Mouse (Mus musculus) neural tube, embryonic 12.5 days (tissue): ENCODE data around the gene Ptprg. TPM values are rescaled to one million over a fixed set of nuclear protein-coding genes. Genes with fewer than 3 reads are reported as not detected.

Experiments
- ATAC-seq: fragments of 200-750 bp; cut with Nextera tagmentation; 2 replicates; pipeline ENCODE4 v1.8.0; 2017; ENCODE audit warnings: low read depth, mild to moderate bottlenecking, moderate TSS enrichment, moderate library complexity; ENCODE audit not compliant: low FRiP score
- H3K27ac ChIP-seq: fragments of 300-500 bp; sonication (generic); 2 replicates; pipeline ENCODE4 v1.5.1; 2016
- H3K27me3 ChIP-seq: fragments of 300-500 bp; sonication (generic); replicated peaks from 2 replicates; pipeline ENCODE4 v1.6.1; 2016; ENCODE audit warnings: mild to moderate bottlenecking
- H3K36me3 ChIP-seq: fragments of 300-500 bp; sonication (generic); 2 replicates; pipeline ENCODE4 v1.6.1; 2016; ENCODE audit warnings: mild to moderate bottlenecking
- H3K4me1 ChIP-seq: fragments of 300-500 bp; sonication (generic); 2 replicates; pipeline ENCODE4 v1.6.1; 2016
- H3K4me2 ChIP-seq: fragments of 300-500 bp; sonication (generic); replicated peaks from 2 replicates; pipeline ENCODE4 v1.6.1; 2016; ENCODE audit warnings: mild to moderate bottlenecking
- H3K4me3 ChIP-seq: fragments of 300-500 bp; sonication (generic); 2 replicates; pipeline ENCODE4 v1.5.1; 2016
- H3K9ac ChIP-seq: fragments of 300-500 bp; sonication (generic); 2 replicates; pipeline ENCODE4 v1.6.1; 2016; ENCODE audit warnings: mild to moderate bottlenecking
- H3K9me3 ChIP-seq: fragments of 300-500 bp; sonication (generic); 2 replicates; pipeline ENCODE4 v1.6.1; 2016; ENCODE audit warnings: mild to moderate bottlenecking
- WGBS: fragments of 180-500 bp; shearing (Covaris S2); methylation state at CpG from one replicate; pipeline ENCODE4 v1.1.7; 2016; 5-methylcytosine and 5-hydroxymethylcytosine counted together
- polyA plus RNA-seq: library from polyadenylated mRNA; unstranded; fragments of >200 nt; fragmentation: Nextera tagmentation; extraction: Ambion mirVana; gene quantifications from 2 replicates; pipeline ENCODE4 v1.2.1, GENCODE M21; 2016

Gene Ptprg
- polyA plus RNA-seq, 1 experiment from 2014 or later, result 41.8 TPM

- H3K4me2 ChIP-seq, result no peak overlapping the region
- 87% methylated on average over 5 of the region's 5 CpGs for WGBS
These were observed 41.0 kb downstream of the Ptprg start for GRCm38 (mm10) chr14:11594336-11594735.

GRCm38 (mm10) chr14:11604133-11604865, 51.0 kb downstream of the Ptprg start:
- H3K36me3 ChIP-seq, result no peaks in the 10 kb centered on the region
- WGBS, result 74% methylated on average over 8 of the region's 8 CpGs
- no peak overlapping the region for H3K27ac ChIP-seq
- no peak overlapping the region for H3K4me3 ChIP-seq
- no peaks in the 10 kb centered on the region for H3K27me3 ChIP-seq
- no peaks in the 10 kb centered on the region for H3K4me1 ChIP-seq
- H3K9ac ChIP-seq, result no peak overlapping the region
- no peaks in the 10 kb centered on the region for H3K9me3 ChIP-seq
- H3K4me2 ChIP-seq, result no peak overlapping the region
- no peak for ATAC-seq

More at GRCm38 (mm10) chr14:11594336-11594735, 41.0 kb downstream of the Ptprg start:
- Histone ChIP-seq H3K4me1 (no peaks in the 10 kb centered on the region), H3K9ac (no peak overlapping the region), H3K9me3 (no peaks in the 10 kb centered on the region), H3K27me3 (no peaks in the 10 kb centered on the region), H3K36me3 (no peaks in the 10 kb centered on the region), H3K4me3 (no peak overlapping the region), H3K27ac (no peak overlapping the region)
- no peak for ATAC-seq

- no peak overlapping the region for H3K9ac ChIP-seq
- H3K4me2 ChIP-seq, result no peak overlapping the region
- no peak for ATAC-seq
- H3K27ac ChIP-seq, result no peak overlapping the region
- no peaks in the 10 kb centered on the region for H3K36me3 ChIP-seq
- H3K4me3 ChIP-seq, result no peak overlapping the region
- H3K4me1 ChIP-seq, result no peaks in the 10 kb centered on the region
- H3K9me3 ChIP-seq, result no peaks in the 10 kb centered on the region
- no peaks in the 10 kb centered on the region for H3K27me3 ChIP-seq
- 61% methylated on average over 8 of the region's 8 CpGs for WGBS
These were observed 55.0 kb downstream of the Ptprg start for GRCm38 (mm10) chr14:11608366-11608765.

DNA sequence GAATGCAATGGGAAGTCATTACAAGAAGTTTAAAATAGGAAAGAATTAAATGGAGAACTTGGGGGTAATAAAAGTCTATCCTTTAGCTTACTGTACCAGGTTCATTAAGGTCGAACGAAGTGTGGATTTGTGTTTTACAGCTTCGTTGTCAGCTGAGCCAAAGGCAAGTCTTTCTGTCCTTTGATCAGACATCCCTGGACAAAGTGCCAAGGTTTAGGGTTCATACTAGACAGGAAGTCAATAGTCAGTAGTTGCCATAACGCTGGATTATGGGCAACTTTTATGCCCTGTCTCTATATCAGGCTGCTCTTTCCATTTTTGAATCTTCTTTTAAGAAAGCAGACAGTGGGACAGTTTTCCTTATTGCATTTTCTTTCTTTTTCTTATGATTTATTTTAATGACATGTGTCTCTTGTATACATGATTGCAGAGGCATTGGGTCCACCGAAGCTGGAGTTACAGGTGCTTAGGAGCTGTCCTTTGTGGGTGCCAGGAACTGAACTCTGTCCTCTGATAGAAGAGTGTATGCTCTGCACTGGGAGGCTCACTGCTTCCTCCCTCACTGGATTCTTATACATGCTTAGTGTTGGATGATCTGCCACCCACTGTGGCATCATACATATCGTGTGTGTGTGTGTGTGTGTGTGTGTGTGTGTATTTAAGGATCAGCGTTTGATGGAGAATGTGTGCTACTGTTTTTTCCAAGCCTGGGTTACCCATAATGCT, 56.7 kb downstream of the Ptprg start:
- Histone ChIP-seq H3K4me1 (no peaks in the 10 kb centered on the region), H3K27me3 (no peaks in the 10 kb centered on the region), H3K9me3 (no peaks in the 10 kb centered on the region), H3K9ac (no peak overlapping the region), H3K4me3 (no peak overlapping the region), H3K4me2 (no peak overlapping the region), H3K36me3 (no peaks in the 10 kb centered on the region), H3K27ac (no peak overlapping the region)
- no peak for ATAC-seq
- whole genome bisulfite sequencing, result 88% methylated on average over 7 of the region's 7 CpGs

GRCm38 (mm10) chr14:11612426-11612825, 59.1 kb downstream of the Ptprg start:
- no peak overlapping the region for H3K27ac ChIP-seq
- no peak overlapping the region for H3K4me2 ChIP-seq
- H3K9ac ChIP-seq, result no peak overlapping the region
- WGBS, result 79% methylated on average over 5 of the region's 5 CpGs
- H3K36me3 ChIP-seq, result no peaks in the 10 kb centered on the region
- no peak overlapping the region for H3K4me3 ChIP-seq
- 0 out of 2 replicates have a peak, but pooled peaks cover 3% of the 10 kb centered on the region for H3K4me1 ChIP-seq
- H3K27me3 ChIP-seq, result no peaks in the 10 kb centered on the region
- H3K9me3 ChIP-seq, result no peaks in the 10 kb centered on the region
- ATAC-seq, result no peak

DNA sequence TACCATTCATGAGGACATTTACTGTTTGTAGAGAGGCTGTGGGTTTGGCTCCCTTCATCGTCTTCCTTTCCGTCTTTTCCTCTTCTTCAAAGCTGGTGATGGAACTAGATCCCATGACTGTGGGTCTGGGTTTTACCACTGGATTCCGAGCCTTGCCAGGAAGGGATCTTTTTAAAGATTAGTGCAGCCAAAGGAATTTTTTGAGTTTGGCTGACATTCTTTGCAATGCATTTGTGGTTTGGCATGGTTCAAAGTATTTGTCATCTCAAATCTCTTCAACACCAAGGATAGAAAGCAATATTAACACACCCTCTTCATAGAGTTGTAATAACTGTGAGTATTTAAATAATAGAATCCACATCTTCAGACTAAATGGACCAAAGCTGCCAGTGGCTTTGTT, 59.8 kb downstream of the Ptprg start:
- no peak for ATAC-seq
- no peaks in the 10 kb centered on the region for H3K9me3 ChIP-seq
- no peak overlapping the region for H3K4me2 ChIP-seq
- H3K36me3 ChIP-seq, result no peaks in the 10 kb centered on the region
- 94% methylated on average over 3 of the region's 3 CpGs for WGBS
- H3K27me3 ChIP-seq, result no peaks in the 10 kb centered on the region
- no peak overlapping the region for H3K27ac ChIP-seq
- H3K4me1 ChIP-seq, result peaks cover 8% of the 10 kb centered on the region
- H3K9ac ChIP-seq, result no peak overlapping the region
- H3K4me3 ChIP-seq, result no peak overlapping the region

GRCm38 (mm10) chr14:11615697-11616096, 62.4 kb downstream of the Ptprg start:
- H3K9ac ChIP-seq, result no peak overlapping the region
- H3K4me1 ChIP-seq, result peaks cover 17% of the 10 kb centered on the region
- H3K9me3 ChIP-seq, result no peaks in the 10 kb centered on the region
- no peaks in the 10 kb centered on the region for H3K36me3 ChIP-seq
- WGBS, result 76% methylated on average over 3 of the region's 3 CpGs
- ATAC-seq, result no peak
- no peak overlapping the region for H3K4me2 ChIP-seq
- no peaks in the 10 kb centered on the region for H3K27me3 ChIP-seq
- H3K4me3 ChIP-seq, result no peak overlapping the region
- no peak overlapping the region for H3K27ac ChIP-seq

DNA sequence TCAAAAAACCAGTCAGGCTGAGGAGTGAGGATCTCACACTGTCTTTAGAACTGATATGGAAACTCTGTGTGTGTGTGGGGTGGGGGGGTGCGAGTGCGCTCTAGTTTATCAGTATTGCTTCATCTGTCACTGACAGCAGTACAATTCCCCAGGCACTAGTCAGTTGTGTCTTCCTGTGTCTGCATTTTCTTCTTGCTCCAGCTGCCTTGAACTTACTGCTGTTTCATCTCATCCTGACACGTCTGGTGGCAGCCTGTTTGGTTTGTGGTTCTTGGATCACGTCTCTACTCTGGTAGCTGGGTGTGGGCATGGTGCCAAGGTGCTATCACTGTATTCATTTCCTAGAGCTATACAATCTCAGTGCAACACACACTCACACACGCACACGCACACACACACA, 64.0 kb downstream of the Ptprg start:
- Histone ChIP-seq H3K4me3 (no peak overlapping the region), H3K27ac (no peak overlapping the region), H3K9me3 (no peaks in the 10 kb centered on the region), H3K36me3 (no peaks in the 10 kb centered on the region), H3K9ac (no peak overlapping the region), H3K4me1 (peaks cover 27% of the 10 kb centered on the region), H3K4me2 (no peak overlapping the region), H3K27me3 (no peaks in the 10 kb centered on the region)
- ATAC-seq, result no peak
- WGBS, result 75% methylated on average over 6 of the region's 6 CpGs

DNA sequence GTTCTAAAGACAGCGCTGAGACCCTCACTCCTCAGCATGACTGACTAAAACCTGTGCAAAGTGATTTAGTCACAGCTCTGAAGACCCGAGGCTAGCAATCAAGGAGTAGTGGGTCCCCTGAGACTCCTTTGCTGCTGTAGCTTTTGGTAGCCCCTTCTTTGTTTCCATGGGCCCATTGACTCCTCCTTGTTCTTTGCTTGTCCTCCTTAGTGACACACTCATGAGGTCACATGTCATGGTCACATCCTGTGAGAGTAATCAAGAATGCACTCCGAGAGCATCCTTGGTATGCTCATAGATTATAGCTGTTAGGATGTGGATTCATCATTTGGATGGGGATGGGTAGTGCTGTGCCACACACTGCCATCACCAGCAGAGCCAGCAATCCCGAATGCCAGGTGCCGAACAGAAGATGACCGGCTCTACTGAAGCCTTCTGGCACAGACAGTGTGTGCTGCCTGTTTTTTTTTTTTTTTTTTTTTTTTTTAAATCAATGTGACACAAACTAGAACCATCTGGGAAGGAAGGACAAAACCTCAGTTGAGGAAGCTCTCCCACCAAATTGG, 64.9 kb downstream of the Ptprg start:
- no peak overlapping the region for H3K4me2 ChIP-seq
- H3K4me1 ChIP-seq, result peaks cover 27% of the 10 kb centered on the region
- no peak overlapping the region for H3K9ac ChIP-seq
- no peak overlapping the region for H3K27ac ChIP-seq
- no peaks in the 10 kb centered on the region for H3K9me3 ChIP-seq
- WGBS, result 70% methylated on average over 6 of the region's 6 CpGs
- ATAC-seq, result peak; percentile 37; the same call in 1 of the 2 replicates
- no peak overlapping the region for H3K4me3 ChIP-seq
- no peaks in the 10 kb centered on the region for H3K36me3 ChIP-seq
- H3K27me3 ChIP-seq, result no peaks in the 10 kb centered on the region

- no peak overlapping the region for H3K4me2 ChIP-seq
- no peak overlapping the region for H3K4me3 ChIP-seq
- no peaks in the 10 kb centered on the region for H3K27me3 ChIP-seq
- WGBS, result 91% methylated on average over 7 of the region's 7 CpGs
- no peak overlapping the region for H3K9ac ChIP-seq
- no peak overlapping the region for H3K27ac ChIP-seq
- no peaks in the 10 kb centered on the region for H3K36me3 ChIP-seq
- peaks cover 27% of the 10 kb centered on the region for H3K4me1 ChIP-seq
- no peaks in the 10 kb centered on the region for H3K9me3 ChIP-seq
- ATAC-seq, result no peak
These were observed 66.3 kb downstream of the Ptprg start for GRCm38 (mm10) chr14:11619606-11620005.

- WGBS, result 66% methylated on average over 6 of the region's 6 CpGs
- Histone ChIP-seq H3K9ac (no peak overlapping the region), H3K4me3 (no peak overlapping the region), H3K4me1 (peaks cover 27% of the 10 kb centered on the region), H3K36me3 (no peaks in the 10 kb centered on the region), H3K9me3 (no peaks in the 10 kb centered on the region), H3K4me2 (no peak overlapping the region), H3K27ac (no peak overlapping the region), H3K27me3 (no peaks in the 10 kb centered on the region)
- no peak for ATAC-seq
These were observed 67.0 kb downstream of the Ptprg start for GRCm38 (mm10) chr14:11620314-11620713.

- Histone ChIP-seq H3K27ac (no peak overlapping the region), H3K9ac (no peak overlapping the region), H3K9me3 (no peaks in the 10 kb centered on the region), H3K36me3 (no peaks in the 10 kb centered on the region), H3K4me1 (peaks cover 27% of the 10 kb centered on the region), H3K4me3 (no peak overlapping the region), H3K4me2 (0 out of 2 replicates have a peak overlapping the region, but pooled peaks have one; percentile 15), H3K27me3 (no peaks in the 10 kb centered on the region)
- WGBS, result 14% methylated on average over 10 of the region's 10 CpGs
- ATAC-seq, result peak; percentile 31; the same call in 1 of the 2 replicates
These were observed 67.7 kb downstream of the Ptprg start for GRCm38 (mm10) chr14:11620962-11621568.
